Mouse (Mus musculus) liver, embryonic 12.5 days (tissue): ENCODE measurements around the gene Wipf3. TPM values are rescaled to one million over a fixed set of nuclear protein-coding genes. Genes with fewer than 3 reads are reported as not detected.

Experiments used
- ATAC-seq: fragments of 200-750 bp; cut with Nextera tagmentation; 2 replicates; pipeline ENCODE4 v1.8.0; 2017; ENCODE audit warnings: moderate number of reproducible peaks, mild to moderate bottlenecking, moderate library complexity
- H3K27ac ChIP-seq: fragments of 300-500 bp; sonication (generic); 2 replicates; pipeline ENCODE4 v1.5.1; 2016; ENCODE audit warnings: mild to moderate bottlenecking
- H3K27me3 ChIP-seq: fragments of 300-500 bp; sonication (generic); replicated peaks from 2 replicates; pipeline ENCODE4 v1.6.1; 2016; ENCODE audit warnings: mild to moderate bottlenecking, moderate library complexity
- H3K36me3 ChIP-seq: fragments of 300-500 bp; sonication (generic); 2 replicates; pipeline ENCODE4 v1.6.1; 2016; ENCODE audit warnings: mild to moderate bottlenecking, moderate library complexity
- H3K4me1 ChIP-seq: fragments of 300-500 bp; sonication (generic); 2 replicates; pipeline ENCODE4 v1.6.1; 2016
- H3K4me2 ChIP-seq: fragments of 300-500 bp; sonication (generic); 2 replicates; pipeline ENCODE4 v1.6.1; 2016; ENCODE audit warnings: mild to moderate bottlenecking, moderate library complexity
- H3K4me3 ChIP-seq: fragments of 300-500 bp; sonication (generic); 2 replicates; pipeline ENCODE4 v1.5.1; 2016; ENCODE audit warnings: mild to moderate bottlenecking, moderate library complexity
- H3K9ac ChIP-seq: fragments of 300-500 bp; sonication (generic); 2 replicates; pipeline ENCODE4 v1.6.1; 2016; ENCODE audit warnings: mild to moderate bottlenecking, moderate library complexity
- H3K9me3 ChIP-seq: fragments of 300-500 bp; sonication (generic); replicated peaks from 2 replicates; pipeline ENCODE4 v1.6.1; 2016; ENCODE audit warnings: mild to moderate bottlenecking, moderate library complexity
- WGBS: fragments of 180-500 bp; shearing (Covaris S2); methylation state at CpG from one replicate; pipeline ENCODE4 v1.1.7; 2016; ENCODE audit not compliant: insufficient replicate concordance; 5-methylcytosine and 5-hydroxymethylcytosine counted together
- polyA plus RNA-seq: library from polyadenylated mRNA; unstranded; fragments of >200 nt; fragmentation: Nextera tagmentation; extraction: Ambion mirVana; gene quantifications from 2 replicates; pipeline ENCODE4 v1.2.1, GENCODE M21; 2016

Gene Wipf3
- 0.14 and 0.15 TPM in 2 replicates for polyA plus RNA-seq

DNA sequence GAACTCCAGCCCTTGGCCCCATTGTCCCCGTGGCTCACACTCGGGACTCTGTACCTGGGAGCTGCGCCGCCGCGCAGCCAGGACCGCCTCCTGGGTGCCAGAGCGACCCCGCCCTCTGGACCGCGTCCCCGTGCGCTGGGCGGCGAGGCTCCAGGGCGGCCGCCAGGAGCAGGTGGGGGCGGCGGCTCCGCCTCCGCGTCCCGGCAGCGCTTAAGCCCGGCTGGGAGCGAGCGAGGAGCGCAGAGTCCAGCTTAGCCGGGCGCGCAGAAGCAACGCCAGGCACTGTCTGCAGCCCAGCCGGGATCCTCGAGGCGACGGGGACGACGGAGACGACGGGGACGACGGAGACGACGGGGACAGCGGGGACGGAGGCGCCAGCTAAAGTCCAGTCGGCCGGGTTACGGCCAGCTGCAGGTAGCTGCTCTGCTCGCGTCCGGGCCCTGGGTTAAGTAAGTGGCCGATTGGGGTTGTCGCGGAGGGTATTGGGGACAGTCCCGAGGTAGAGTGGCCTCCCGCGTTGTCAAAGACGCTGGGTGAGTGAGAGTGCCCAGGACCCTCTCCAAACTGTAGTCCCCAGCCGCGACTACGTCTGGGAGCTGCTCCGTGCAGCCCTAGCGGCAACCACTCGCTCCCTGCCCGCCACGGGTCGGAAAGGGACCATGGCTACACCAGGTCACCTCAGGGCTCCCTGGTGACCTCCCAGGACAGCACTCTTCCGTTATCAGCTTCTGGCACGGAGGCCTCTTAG is at the start of gene Wipf3:
TSS of gene Wipf3 (plus strand) at position 157 of the 748 bp plus-strand sequence.
- Histone ChIP-seq H3K4me1 (peaks cover 9% of the 10 kb centered on the region), H3K27ac (no peak within 1 kb of the TSS), H3K9ac (no peak within 1 kb of the TSS), H3K36me3 (no peaks in the 10 kb centered on the region), H3K9me3 (no peaks in the 10 kb centered on the region), H3K4me2 (peak within 1 kb of the TSS; percentile 66), H3K4me3 (peak within 1 kb of the TSS; percentile 45), H3K27me3 (peaks cover 59% of the 10 kb centered on the region)
- ATAC-seq: peak; percentile 74
- WGBS: under 1% methylated on average over 71 of the region's 71 CpGs

DNA sequence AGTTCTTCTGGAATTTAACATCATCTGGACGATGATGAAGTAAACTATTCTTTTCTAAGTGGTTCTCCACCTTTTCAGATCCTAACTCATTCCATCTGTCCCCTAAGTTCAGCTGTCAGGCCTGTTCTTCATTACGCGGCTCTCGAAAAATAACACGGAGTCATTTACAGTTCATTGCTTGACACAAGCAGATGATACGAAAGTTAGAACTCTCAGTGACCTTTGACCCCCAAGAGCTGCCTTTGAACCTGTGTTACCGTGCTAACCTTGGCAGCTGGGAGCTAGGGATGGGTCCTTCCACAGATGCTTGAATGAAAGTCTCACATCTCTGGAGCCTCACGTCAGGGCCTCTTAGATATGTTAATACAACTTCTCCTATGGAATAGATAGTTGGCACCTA is 46.8 kb upstream of the Wipf3 start:
- Histone ChIP-seq H3K4me1 (no peaks in the 10 kb centered on the region), H3K27ac (no peak overlapping the region), H3K9ac (no peak overlapping the region), H3K9me3 (no peaks in the 10 kb centered on the region), H3K4me2 (no peak overlapping the region), H3K36me3 (no peaks in the 10 kb centered on the region), H3K27me3 (0 out of 2 replicates have a peak, but pooled peaks cover 4% of the 10 kb centered on the region), H3K4me3 (no peak overlapping the region)
- no peak for ATAC-seq
- 58% methylated on average over 8 of the region's 8 CpGs for WGBS

DNA sequence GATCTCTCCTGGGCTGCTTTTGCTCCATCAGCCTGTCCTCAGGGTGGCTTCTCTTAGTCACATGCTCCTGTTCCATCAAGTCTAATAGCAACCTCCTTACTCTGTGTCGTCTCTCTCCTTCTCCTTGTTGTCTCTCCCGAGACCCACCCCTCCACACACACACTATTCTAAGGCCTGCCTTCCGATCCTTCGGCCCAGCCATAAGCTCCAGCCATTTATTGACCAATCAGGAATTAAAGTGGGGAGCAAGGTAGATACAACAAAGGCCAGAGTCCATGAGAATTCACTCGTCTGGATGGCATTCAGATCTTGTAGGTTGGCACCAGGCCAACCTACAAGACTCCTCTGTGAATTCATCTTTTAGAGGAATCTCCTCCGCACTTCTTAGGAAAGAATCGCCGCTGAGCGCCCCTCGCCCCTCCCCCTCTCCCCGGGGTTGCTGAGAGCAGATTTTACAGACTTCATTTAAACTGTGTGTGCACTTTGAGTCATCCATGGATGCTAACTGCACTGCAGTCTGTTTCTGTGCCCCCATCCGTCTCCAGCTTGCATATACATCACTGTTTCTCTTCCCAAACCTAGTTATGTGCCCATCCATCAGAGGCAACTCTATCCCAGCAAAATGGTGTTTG is 45.4 kb upstream of the Wipf3 start:
- H3K4me1 ChIP-seq: no peaks in the 10 kb centered on the region
- no peak overlapping the region for H3K4me2 ChIP-seq
- H3K27me3 ChIP-seq: 0 out of 2 replicates have a peak, but pooled peaks cover 4% of the 10 kb centered on the region
- H3K36me3 ChIP-seq: no peaks in the 10 kb centered on the region
- H3K9ac ChIP-seq: no peak overlapping the region
- no peak overlapping the region for H3K27ac ChIP-seq
- no peak overlapping the region for H3K4me3 ChIP-seq
- H3K9me3 ChIP-seq: no peaks in the 10 kb centered on the region
- ATAC-seq: no peak
- 55% methylated on average over 12 of the region's 12 CpGs for WGBS

DNA sequence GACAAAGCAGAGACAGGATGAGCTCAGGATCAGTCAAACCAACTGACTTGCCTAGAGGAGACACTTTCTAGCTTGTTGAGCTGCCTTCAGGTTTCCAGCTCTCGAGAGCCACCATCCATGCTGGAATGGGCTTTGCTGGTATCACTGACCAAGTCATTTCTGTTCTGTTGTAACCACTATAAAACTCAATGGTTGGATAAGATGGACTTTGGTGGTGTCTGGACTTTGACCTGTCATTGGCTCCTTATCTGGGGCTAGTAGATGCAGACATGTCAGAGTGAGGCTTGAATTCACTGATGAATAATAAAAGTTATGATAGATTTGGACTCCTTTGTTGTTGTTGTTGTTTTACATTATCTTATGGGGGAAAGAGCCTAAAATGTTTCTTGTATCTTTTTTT is 44.6 kb upstream of the Wipf3 start:
- Histone ChIP-seq H3K4me1 (no peaks in the 10 kb centered on the region), H3K27ac (no peak overlapping the region), H3K9me3 (no peaks in the 10 kb centered on the region), H3K4me3 (no peak overlapping the region), H3K27me3 (0 out of 2 replicates have a peak, but pooled peaks cover 4% of the 10 kb centered on the region), H3K4me2 (no peak overlapping the region), H3K36me3 (no peaks in the 10 kb centered on the region), H3K9ac (no peak overlapping the region)
- 50% methylated on average over 1 of the region's 1 CpGs for WGBS
- no peak for ATAC-seq

DNA sequence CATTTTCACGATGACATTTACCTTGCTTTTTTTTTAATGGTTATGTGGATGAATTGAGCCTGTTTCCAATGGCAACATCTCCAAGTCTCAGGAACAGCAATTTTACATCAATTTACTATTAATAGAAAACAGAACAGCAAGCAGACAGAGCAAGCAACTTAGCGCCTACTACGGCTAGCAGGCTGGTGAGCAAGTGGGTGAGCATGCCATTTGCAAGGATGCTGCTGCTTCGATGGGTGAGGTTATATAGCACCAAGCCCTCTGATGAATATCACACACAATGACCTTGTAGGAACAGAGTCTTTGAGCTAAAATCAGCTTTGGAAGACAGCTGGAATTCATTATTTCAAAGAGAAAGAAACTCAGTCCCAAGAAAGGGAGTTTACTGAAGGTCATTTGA is 43.0 kb upstream of the Wipf3 start:
- H3K4me3 ChIP-seq: no peak overlapping the region
- no peaks in the 10 kb centered on the region for H3K4me1 ChIP-seq
- 81% methylated on average over 4 of the region's 4 CpGs for WGBS
- ATAC-seq: no peak
- no peak overlapping the region for H3K4me2 ChIP-seq
- H3K27ac ChIP-seq: no peak overlapping the region
- no peaks in the 10 kb centered on the region for H3K36me3 ChIP-seq
- 0 out of 2 replicates have a peak, but pooled peaks cover 4% of the 10 kb centered on the region for H3K27me3 ChIP-seq
- no peak overlapping the region for H3K9ac ChIP-seq
- H3K9me3 ChIP-seq: no peaks in the 10 kb centered on the region

DNA sequence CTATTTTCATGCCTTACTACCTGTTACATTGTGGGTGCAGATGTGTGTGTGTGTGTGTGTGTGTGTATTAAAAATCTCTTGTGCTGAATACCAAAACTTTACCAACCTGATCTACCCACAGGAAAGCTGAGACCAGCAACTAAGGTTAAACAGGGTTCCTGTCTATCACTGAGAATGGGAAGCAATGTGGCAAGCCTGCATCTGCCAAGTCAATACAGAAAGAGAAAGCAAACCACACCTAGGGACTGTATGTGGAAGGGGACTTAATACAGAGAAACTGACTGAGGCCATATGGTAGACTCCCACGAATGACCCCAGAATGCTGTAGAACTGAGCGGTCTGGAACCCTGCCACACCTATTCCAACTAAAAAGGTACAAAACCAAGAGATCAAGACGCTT is 42.4 kb upstream of the Wipf3 start:
- Histone ChIP-seq H3K4me3 (no peak overlapping the region), H3K36me3 (no peaks in the 10 kb centered on the region), H3K27me3 (0 out of 2 replicates have a peak, but pooled peaks cover 4% of the 10 kb centered on the region), H3K4me1 (no peaks in the 10 kb centered on the region), H3K9me3 (no peaks in the 10 kb centered on the region), H3K27ac (no peak overlapping the region), H3K9ac (no peak overlapping the region), H3K4me2 (no peak overlapping the region)
- 65% methylated on average over 3 of the region's 3 CpGs for WGBS
- ATAC-seq: no peak

DNA sequence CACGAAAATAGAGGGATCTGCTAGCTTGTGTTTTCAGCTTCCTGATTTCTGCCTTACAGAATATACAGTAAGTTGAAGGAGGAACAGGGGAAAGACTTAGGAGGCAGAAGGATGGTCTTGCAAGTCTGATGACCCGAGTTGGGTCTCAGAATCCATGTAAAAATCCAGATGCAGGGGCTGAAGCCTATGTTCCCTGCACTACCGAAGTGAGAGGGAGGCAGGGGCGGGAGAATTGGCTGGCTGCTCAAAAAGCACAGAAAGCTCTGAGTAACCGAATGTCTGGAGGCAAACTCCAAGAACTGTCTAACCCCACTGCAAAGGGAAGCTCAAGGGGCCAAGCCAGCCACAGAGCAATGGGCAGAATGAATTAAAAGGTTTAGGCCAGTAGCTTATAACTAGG is 41.7 kb upstream of the Wipf3 start:
- ATAC-seq: no peak
- Histone ChIP-seq H3K36me3 (no peaks in the 10 kb centered on the region), H3K4me2 (no peak overlapping the region), H3K4me3 (no peak overlapping the region), H3K27me3 (0 out of 2 replicates have a peak, but pooled peaks cover 4% of the 10 kb centered on the region), H3K4me1 (no peaks in the 10 kb centered on the region), H3K27ac (no peak overlapping the region), H3K9ac (no peak overlapping the region), H3K9me3 (no peaks in the 10 kb centered on the region)
- 48% methylated on average over 5 of the region's 5 CpGs for WGBS

DNA sequence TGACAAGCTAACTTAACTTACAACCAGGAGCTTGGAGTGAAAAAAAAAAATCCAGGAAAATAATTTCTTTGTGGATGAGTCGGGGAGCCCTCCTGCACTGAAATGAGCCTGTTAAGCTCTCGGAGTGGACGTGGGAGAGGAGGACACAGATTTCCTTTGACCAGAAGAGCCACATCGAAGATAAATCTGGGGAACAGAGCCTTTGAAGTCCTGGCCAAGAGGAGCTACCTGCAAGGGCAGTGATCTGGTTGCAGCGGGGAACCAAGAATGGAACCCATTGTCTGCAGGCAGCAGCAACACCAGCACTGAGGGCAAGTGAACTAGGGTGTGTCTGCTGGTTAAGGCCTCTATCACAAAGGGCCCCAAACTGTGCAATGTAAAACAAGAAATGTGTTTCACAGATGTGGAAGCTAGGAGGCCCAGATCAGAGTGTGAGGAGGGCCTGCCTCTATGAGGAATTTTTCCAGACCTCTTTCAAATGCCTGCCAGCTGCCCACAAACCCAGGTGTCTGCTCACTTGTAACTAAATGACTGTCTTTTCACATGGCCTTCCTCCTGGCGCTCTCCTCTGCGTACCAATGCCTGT is 40.6 kb upstream of the Wipf3 start:
- Histone ChIP-seq H3K4me2 (no peak overlapping the region), H3K36me3 (no peaks in the 10 kb centered on the region), H3K4me1 (no peaks in the 10 kb centered on the region), H3K27ac (no peak overlapping the region), H3K9ac (no peak overlapping the region), H3K27me3 (peaks cover under 1% of the 10 kb centered on the region; the same call in 1 of the 2 replicates), H3K9me3 (no peaks in the 10 kb centered on the region), H3K4me3 (no peak overlapping the region)
- no peak for ATAC-seq
- WGBS: 66% methylated on average over 7 of the region's 7 CpGs

DNA sequence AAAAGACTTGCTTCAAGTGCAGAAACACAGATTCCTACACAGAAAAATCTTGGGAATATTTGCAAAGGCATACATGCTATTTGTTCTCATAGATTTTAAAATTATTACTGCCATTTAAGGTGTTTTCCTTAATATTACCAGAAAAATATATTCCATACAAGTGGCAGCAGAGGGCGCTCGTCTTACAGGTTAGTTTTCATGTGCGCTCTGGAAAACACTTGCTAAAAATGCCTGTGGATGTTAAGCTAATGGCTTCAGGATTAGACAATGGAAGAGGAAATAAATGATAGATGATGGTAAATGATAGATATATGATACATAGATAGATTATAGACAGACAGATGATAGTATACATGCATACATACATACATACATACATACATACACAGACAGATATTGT is 37.6 kb upstream of the Wipf3 start:
- 5% methylated on average over 3 of the region's 3 CpGs for WGBS
- Histone ChIP-seq H3K4me2 (no peak overlapping the region), H3K9me3 (no peaks in the 10 kb centered on the region), H3K27ac (no peak overlapping the region), H3K4me1 (no peaks in the 10 kb centered on the region), H3K4me3 (no peak overlapping the region), H3K9ac (no peak overlapping the region), H3K27me3 (no peaks in the 10 kb centered on the region; the same call in 1 of the 2 replicates), H3K36me3 (no peaks in the 10 kb centered on the region)
- no peak for ATAC-seq

DNA sequence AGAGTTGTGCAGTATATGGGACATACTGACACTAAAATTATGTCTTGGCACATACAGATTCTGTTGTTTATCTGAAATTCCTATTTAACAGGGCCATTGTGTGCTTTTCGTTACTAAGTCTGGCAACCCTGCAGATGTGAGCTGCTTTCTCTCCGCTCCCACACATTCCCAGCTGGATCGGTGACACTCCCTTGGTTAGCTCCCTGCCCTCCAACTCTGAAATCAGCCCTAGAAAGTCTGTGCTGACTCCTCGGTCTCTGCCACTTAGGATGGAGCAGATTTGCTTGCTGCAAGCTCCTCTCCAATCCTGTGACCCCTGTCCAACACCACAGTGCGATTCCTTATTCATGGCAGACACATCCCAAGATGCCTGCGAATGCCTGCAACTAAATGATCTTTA is 35.5 kb upstream of the Wipf3 start:
- Histone ChIP-seq H3K36me3 (no peaks in the 10 kb centered on the region), H3K9me3 (no peaks in the 10 kb centered on the region), H3K4me3 (no peak overlapping the region), H3K9ac (no peak overlapping the region), H3K4me1 (no peaks in the 10 kb centered on the region), H3K27ac (no peak overlapping the region), H3K27me3 (no peaks in the 10 kb centered on the region; the same call in 1 of the 2 replicates), H3K4me2 (no peak overlapping the region)
- no peak for ATAC-seq
- WGBS: 63% methylated on average over 6 of the region's 6 CpGs

DNA sequence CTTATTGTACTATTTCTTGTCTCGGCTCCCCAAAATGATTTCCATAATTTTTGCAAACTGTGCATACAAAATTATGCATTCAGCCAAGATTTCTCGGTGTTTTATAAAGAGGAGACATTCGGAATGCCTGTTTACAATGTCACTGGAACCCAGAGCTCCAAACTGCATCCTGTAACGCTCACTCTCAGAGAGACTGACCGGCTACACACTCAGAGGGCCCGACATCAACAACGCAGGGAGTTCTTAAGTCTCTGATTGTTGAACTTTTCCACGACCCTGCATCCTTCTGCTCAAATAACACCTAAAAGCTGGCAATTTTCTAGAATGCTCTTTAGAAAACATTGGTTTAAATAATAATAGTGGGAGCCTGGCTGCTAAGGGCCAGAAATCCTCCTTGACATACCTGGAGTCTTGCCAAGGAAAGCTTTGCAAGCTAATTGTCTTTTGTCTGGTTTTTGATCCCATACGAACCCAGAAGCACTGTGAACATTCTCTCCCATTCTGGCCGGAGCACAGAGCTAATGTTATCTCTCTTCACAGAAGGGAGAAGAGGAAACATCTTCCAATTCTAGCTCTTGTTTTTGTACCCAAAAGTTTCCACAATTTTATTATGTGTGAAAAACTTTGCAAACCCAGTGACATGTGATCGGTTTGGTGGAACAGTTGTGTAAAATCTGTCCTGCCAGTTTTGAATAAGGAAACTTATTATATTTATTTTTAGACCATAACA is 30.0 kb upstream of the Wipf3 start:
- H3K4me1 ChIP-seq: no peaks in the 10 kb centered on the region
- no peak for ATAC-seq
- no peak overlapping the region for H3K4me3 ChIP-seq
- no peak overlapping the region for H3K9ac ChIP-seq
- 49% methylated on average over 11 of the region's 11 CpGs for WGBS
- H3K4me2 ChIP-seq: no peak overlapping the region
- no peaks in the 10 kb centered on the region for H3K9me3 ChIP-seq
- H3K36me3 ChIP-seq: no peaks in the 10 kb centered on the region
- no peak overlapping the region for H3K27ac ChIP-seq
- no peaks in the 10 kb centered on the region for H3K27me3 ChIP-seq

DNA sequence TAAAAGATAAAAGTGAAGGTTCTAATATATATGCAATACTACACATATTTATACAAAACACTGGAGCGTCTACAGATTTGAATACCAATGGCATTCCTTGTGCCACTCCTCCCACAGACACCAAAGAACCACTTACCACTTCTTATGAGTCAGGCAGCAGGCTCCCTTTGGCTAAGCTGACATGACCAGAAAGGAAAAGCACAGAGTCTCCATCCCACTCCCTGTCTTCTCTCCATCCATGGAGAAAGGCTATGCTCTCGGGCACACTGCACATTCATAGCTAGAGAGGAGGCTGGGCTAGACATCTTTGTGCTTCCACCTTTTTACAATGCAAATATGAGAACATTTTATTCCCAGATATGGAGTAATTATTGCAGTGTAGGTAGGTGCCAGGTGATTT is 27.9 kb upstream of the Wipf3 start:
- no peak overlapping the region for H3K9ac ChIP-seq
- no peak overlapping the region for H3K4me2 ChIP-seq
- ATAC-seq: no peak
- no peak overlapping the region for H3K27ac ChIP-seq
- no peaks in the 10 kb centered on the region for H3K27me3 ChIP-seq
- no peaks in the 10 kb centered on the region for H3K4me1 ChIP-seq
- H3K36me3 ChIP-seq: no peaks in the 10 kb centered on the region
- H3K9me3 ChIP-seq: no peaks in the 10 kb centered on the region
- 66% methylated on average over 2 of the region's 2 CpGs for WGBS
- H3K4me3 ChIP-seq: no peak overlapping the region
